Mouse (Mus musculus) neural tube, embryonic 13.5 days (tissue): ENCODE measurements around the gene Lime1. TPM values are rescaled to one million over a fixed set of nuclear protein-coding genes. Genes with fewer than 3 reads are reported as not detected.

ENCODE experiments used
- ATAC-seq: fragments of 200-750 bp; cut with Nextera tagmentation; 2 replicates; pipeline ENCODE4 v1.8.0; 2017; ENCODE audit warnings: low read depth, mild to moderate bottlenecking, moderate TSS enrichment, moderate library complexity
- H3K27ac ChIP-seq: fragments of 300-500 bp; sonication (generic); replicated peaks from 2 replicates; pipeline ENCODE4 v1.5.1; 2015; ENCODE audit warnings: moderate library complexity, mild to moderate bottlenecking, inconsistent platforms
- H3K27me3 ChIP-seq: fragments of 300-500 bp; sonication (generic); 2 replicates; pipeline ENCODE4 v1.6.1; 2015; ENCODE audit warnings: mild to moderate bottlenecking, inconsistent platforms
- H3K36me3 ChIP-seq: fragments of 300-500 bp; sonication (generic); 2 replicates; pipeline ENCODE4 v1.6.1; 2015; ENCODE audit warnings: mild to moderate bottlenecking, inconsistent platforms
- H3K4me1 ChIP-seq: fragments of 300-500 bp; sonication (generic); replicated peaks from 2 replicates; pipeline ENCODE4 v1.6.1; 2015; ENCODE audit warnings: inconsistent platforms
- H3K4me2 ChIP-seq: fragments of 300-500 bp; sonication (generic); 2 replicates; pipeline ENCODE4 v1.6.1; 2015; ENCODE audit warnings: inconsistent platforms, mild to moderate bottlenecking, moderate library complexity
- H3K4me3 ChIP-seq: fragments of 300-500 bp; sonication (generic); 2 replicates; pipeline ENCODE4 v1.5.1; 2015; ENCODE audit warnings: mild to moderate bottlenecking, inconsistent platforms
- H3K9ac ChIP-seq: fragments of 300-500 bp; sonication (generic); 2 replicates; pipeline ENCODE4 v1.6.1; 2015; ENCODE audit warnings: moderate library complexity, mild to moderate bottlenecking, inconsistent platforms
- H3K9me3 ChIP-seq: fragments of 300-500 bp; sonication (generic); 2 replicates; pipeline ENCODE4 v1.6.1; 2016; ENCODE audit warnings: inconsistent platforms
- WGBS: fragments of 180-500 bp; shearing (Covaris S2); methylation state at CpG from one replicate; pipeline ENCODE4 v1.1.7; 2015; 5-methylcytosine and 5-hydroxymethylcytosine counted together
- polyA plus RNA-seq: library from polyadenylated mRNA; unstranded; fragments of >200 nt; fragmentation: Nextera tagmentation; extraction: Ambion mirVana; gene quantifications from 2 replicates; pipeline ENCODE4 v1.2.1, GENCODE M21; 2015

Lime1 gene
- polyA plus RNA-seq, 1 experiment from 2014 or later, result 41.4 TPM

DNA sequence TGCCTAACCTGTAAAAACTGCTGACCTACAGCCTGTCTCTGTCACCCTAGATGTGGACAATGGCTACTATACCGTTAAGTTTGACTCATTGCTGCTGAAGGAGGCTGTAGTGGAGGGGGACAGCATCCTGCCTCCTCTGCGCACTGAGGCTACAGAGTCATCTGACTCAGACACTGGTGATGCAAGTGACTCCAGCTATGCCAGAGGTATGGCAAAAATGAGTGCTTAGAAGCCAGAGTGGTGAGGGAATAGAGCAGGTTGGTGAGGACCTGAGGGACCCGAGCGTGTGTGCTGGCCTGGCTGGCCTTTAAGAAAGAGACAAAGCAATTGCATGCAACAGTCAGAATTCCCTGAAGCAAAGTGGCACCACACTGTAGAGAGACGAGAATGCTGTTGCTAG lies 1.2 kb upstream of the Lime1 start:
- Histone ChIP-seq H3K9me3 (no peaks in the 10 kb centered on the region), H3K4me2 (no peak overlapping the region), H3K27me3 (no peaks in the 10 kb centered on the region), H3K36me3 (peaks cover 57% of the 10 kb centered on the region), H3K4me1 (no peaks in the 10 kb centered on the region), H3K4me3 (no peak overlapping the region), H3K27ac (no peak overlapping the region), H3K9ac (no peak overlapping the region)
- 92% methylated on average over 5 of the region's 5 CpGs for WGBS
- no peak for ATAC-seq

DNA sequence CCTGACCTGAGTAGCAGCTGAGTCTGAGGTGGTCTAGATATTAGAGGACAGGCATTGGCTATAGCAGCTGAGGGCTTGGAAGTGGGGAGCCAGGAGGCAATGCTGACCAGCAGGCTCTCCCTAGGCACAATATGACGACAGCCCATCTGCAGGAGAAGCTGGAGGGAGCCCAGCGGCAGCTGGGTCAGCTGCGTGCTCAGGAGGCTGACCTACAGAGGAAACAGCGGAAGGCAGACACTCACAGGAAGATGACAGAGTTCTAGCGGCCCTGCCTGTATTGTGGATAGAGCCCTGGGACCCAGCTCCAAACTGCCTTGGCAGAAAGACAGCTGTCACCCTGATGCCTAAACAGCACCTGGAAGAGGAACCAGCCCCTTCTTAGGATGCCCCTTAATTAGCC lies 373 bp downstream of the Lime1 start:
- ATAC-seq, result no peak
- Histone ChIP-seq H3K27me3 (no peaks in the 10 kb centered on the region), H3K36me3 (peaks cover 72% of the 10 kb centered on the region), H3K9me3 (no peaks in the 10 kb centered on the region), H3K4me2 (no peak overlapping the region), H3K27ac (no peak overlapping the region), H3K4me1 (no peaks in the 10 kb centered on the region), H3K9ac (no peak overlapping the region), H3K4me3 (no peak overlapping the region)
- 84% methylated on average over 5 of the region's 5 CpGs for whole genome bisulfite sequencing

DNA sequence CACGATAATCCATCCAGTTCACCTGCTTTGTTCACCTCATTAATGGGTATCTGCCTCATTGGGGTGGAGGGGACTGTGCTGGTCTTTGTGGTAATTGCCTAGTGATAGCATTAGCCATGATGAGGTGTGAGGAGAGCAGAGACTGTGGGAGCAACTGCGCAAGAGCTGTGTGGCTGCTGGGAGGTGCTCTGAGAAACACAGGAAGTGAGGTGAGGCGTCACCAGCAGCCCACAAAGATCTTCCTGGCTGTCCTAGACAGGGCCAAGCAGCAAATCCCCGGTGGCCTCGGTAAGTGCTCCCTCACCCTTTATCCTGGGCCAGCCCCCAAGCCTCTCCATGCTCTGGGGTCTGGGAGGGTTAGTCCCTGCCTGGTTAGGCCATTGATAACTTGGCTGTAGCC lies 1.2 kb downstream of the Lime1 start:
- no peaks in the 10 kb centered on the region for H3K4me1 ChIP-seq
- 88% methylated on average over 5 of the region's 5 CpGs for WGBS
- ATAC-seq, result no peak
- H3K36me3 ChIP-seq, result peaks cover 79% of the 10 kb centered on the region
- no peaks in the 10 kb centered on the region for H3K9me3 ChIP-seq
- no peak overlapping the region for H3K4me2 ChIP-seq
- no peaks in the 10 kb centered on the region for H3K27me3 ChIP-seq
- H3K27ac ChIP-seq, result no peak overlapping the region
- no peak overlapping the region for H3K9ac ChIP-seq
- no peak overlapping the region for H3K4me3 ChIP-seq

DNA sequence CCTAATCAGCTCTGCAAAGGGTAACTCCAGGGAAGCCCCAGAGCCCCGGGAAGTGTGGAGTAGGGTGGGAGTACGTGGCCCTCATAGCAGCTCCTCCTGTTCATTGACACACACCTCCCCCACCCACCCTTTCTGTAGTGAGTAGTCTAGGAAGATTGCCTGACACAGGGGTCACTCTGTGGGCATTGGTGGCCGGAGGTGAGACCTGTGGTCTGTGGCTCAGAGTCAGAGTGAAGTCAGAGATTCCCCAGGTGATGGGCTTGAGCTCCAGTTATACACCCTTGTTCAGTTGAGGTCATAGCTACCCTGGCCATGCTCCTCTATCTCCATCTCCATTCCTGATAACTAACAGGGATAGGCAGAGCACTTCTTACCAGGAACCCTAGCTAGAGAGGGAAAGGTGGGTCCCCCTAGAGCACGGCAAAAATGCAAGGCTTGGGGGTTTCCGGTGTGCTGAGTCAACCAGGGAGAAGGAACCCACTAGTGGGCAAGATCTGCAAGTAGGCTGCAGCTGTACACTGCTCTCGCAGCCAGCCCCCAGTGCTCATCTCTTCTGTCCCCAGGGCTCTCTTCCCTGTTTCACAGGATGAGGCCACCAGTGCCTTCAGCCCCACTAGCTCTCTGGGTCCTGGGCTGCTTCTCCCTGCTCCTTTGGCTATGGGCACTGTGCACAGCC lies 1.9 kb downstream of the Lime1 start:
- Histone ChIP-seq H3K36me3 (peaks cover 86% of the 10 kb centered on the region), H3K4me1 (no peaks in the 10 kb centered on the region), H3K4me2 (no peak overlapping the region), H3K9ac (no peak overlapping the region), H3K9me3 (no peaks in the 10 kb centered on the region), H3K27me3 (no peaks in the 10 kb centered on the region), H3K27ac (no peak overlapping the region), H3K4me3 (no peak overlapping the region)
- WGBS, result 91% methylated on average over 6 of the region's 6 CpGs
- ATAC-seq, result no peak

DNA sequence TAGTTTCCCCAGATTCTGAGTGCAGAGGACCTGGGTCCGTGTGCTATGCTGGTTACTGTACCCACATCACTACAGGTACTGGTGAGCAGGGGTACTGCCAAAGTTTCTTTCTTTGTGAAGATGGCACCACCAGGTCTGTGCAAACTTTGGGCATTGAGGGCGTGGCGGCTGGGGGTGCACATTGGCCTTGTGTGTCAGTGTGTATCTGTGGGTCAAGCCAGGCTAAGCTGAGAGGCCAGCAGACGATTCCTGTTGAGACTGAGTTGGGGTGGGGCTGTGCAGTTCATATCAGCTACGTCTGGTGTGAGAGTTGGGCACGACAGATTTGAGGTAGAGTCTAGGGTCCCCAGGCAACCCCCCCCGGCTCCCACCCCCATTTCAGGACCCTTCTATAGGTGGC lies 4.6 kb downstream of the Lime1 start:
- Histone ChIP-seq H3K4me1 (no peaks in the 10 kb centered on the region), H3K27me3 (no peaks in the 10 kb centered on the region), H3K4me3 (no peak overlapping the region), H3K9ac (no peak overlapping the region), H3K9me3 (no peaks in the 10 kb centered on the region), H3K27ac (no peak overlapping the region), H3K4me2 (no peak overlapping the region), H3K36me3 (peaks cover 77% of the 10 kb centered on the region)
- ATAC-seq, result no peak
- 91% methylated on average over 7 of the region's 7 CpGs for WGBS

DNA sequence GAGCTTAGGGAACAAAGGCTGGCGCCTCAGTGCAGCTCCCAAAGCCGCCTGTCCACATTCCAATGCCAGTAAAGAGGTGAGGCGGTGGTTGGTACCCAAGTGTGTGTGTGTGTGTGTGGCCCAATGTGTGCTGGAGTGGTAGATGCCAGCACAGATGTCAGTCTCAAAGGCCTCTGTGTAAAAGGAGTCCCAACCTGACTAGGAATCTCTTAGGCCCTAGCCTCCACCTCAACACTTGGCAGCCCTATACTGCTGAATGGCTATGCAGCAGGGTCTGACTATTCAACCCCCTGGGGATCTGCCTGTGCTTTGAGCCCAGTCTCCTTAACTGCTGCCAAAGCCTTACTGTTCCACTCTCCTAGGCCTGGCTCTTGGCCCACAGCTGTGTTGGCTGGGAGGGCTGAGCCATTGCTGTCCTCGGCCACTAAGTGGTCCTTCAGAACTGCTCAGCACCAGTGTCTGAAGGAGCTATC lies 5.1 kb downstream of the Lime1 start:
- ATAC-seq, result 0 out of 2 replicates have a peak, but pooled peaks have one; percentile 28
- no peak overlapping the region for H3K9ac ChIP-seq
- no peaks in the 10 kb centered on the region for H3K4me1 ChIP-seq

DNA sequence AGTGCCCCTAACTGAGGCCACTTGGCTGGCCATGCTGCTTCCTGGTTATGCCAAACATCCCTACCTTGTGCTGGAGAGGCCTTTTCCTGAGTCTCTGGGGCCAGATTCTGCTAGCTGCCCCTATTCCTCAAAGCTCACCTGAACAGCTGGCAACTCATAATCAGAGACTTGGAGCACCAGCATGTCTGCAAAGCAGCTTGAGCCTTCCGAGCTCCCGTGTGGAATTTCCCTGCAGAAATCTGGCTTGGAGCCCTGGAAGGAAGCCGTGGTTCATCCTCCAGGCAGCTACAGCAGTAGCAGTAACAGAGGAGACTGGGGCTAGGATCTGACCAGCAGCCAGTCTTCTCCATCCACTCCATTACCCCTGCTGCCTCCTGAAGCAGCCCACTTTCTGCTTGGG lies 6.0 kb downstream of the Lime1 start:
- H3K9ac ChIP-seq, result no peak overlapping the region
- no peaks in the 10 kb centered on the region for H3K9me3 ChIP-seq
- ATAC-seq, result no peak
- H3K4me2 ChIP-seq, result no peak overlapping the region
- H3K4me1 ChIP-seq, result no peaks in the 10 kb centered on the region
- H3K27me3 ChIP-seq, result no peaks in the 10 kb centered on the region
- no peak overlapping the region for H3K27ac ChIP-seq
- 72% methylated on average over 3 of the region's 3 CpGs for WGBS
- H3K36me3 ChIP-seq, result peaks cover 72% of the 10 kb centered on the region
- H3K4me3 ChIP-seq, result no peak overlapping the region

More for the DNA sequence above, 5.1 kb downstream of the Lime1 start:
- 90% methylated on average over 4 of the region's 4 CpGs for WGBS
- Histone ChIP-seq H3K36me3 (peaks cover 73% of the 10 kb centered on the region), H3K4me3 (no peak overlapping the region), H3K27me3 (no peaks in the 10 kb centered on the region), H3K4me2 (no peak overlapping the region), H3K27ac (no peak overlapping the region), H3K9me3 (no peaks in the 10 kb centered on the region)

DNA sequence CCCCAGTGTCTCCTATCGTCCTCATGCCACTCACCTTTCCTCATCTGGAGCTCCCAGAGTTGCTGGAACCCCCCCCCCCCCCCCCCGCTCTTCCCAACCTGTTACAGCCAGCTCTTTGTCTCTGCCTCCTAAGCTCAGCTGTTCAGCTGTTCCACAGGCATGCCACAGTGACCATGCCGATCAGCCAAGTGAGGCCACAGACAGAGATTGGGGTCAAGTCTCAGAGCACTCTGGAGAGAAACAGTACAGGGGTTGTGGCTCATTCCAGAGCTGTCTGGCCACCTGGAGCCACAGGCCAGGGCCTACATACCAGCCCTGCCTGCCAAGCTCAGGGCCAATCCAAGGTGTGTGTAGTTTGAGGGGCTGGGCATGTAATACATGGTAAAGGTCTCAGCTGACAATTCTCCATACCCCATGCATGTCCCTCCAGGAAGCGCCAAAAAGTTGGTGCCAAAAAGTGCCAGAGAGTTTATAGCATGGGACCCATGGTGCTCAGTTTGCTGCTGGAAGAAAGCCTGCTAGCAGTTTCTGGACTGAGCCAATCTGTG lies 6.9 kb downstream of the Lime1 start:
- Histone ChIP-seq H3K4me2 (no peak overlapping the region), H3K9ac (no peak overlapping the region), H3K4me3 (no peak overlapping the region), H3K27ac (no peak overlapping the region), H3K4me1 (no peaks in the 10 kb centered on the region), H3K27me3 (no peaks in the 10 kb centered on the region), H3K9me3 (no peaks in the 10 kb centered on the region), H3K36me3 (peaks cover 72% of the 10 kb centered on the region)
- no peak for ATAC-seq
- WGBS, result 86% methylated on average over 4 of the region's 4 CpGs

DNA sequence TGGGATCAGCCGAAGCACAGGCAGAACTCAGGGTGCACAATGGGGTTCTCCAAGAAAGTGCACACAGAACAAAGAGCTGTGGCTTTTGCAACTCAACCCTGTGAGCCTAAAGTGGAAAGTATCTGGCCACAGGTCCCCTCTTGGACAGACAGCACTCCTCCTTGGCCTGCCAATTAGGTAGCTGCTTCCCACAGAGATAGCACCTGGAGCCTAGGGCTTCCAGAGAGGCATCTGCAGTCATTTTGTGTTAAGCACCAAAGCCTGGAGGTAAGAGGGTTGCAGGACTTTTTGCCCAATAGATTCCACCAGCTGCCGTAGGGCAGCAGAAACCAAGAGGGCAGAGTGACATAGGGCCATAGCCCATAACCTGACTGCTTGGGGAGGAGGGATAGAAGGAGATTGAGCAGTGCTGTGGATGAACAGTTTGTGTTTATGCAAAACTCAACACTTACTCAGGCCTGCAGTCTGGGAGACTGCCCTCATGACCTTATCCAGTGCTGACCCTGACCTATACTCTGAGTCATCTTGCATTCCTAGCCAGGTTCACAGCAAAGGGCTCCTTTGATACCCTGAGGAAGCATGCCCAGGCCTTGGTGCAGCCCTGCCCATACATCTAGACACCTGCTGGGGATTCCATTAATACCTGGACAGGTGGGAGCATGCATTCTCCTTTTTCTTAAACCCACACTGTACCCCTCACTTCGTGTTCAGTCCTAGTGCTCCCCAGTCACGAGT lies 10.4 kb downstream of the Lime1 start:
- no peak overlapping the region for H3K27ac ChIP-seq
- H3K9me3 ChIP-seq, result no peaks in the 10 kb centered on the region
- H3K4me3 ChIP-seq, result no peak overlapping the region
- peaks cover 55% of the 10 kb centered on the region for H3K36me3 ChIP-seq
- WGBS, result 81% methylated on average over 4 of the region's 4 CpGs
- ATAC-seq, result no peak
- H3K4me1 ChIP-seq, result no peaks in the 10 kb centered on the region
- no peak overlapping the region for H3K4me2 ChIP-seq
- no peaks in the 10 kb centered on the region for H3K27me3 ChIP-seq
- no peak overlapping the region for H3K9ac ChIP-seq

DNA sequence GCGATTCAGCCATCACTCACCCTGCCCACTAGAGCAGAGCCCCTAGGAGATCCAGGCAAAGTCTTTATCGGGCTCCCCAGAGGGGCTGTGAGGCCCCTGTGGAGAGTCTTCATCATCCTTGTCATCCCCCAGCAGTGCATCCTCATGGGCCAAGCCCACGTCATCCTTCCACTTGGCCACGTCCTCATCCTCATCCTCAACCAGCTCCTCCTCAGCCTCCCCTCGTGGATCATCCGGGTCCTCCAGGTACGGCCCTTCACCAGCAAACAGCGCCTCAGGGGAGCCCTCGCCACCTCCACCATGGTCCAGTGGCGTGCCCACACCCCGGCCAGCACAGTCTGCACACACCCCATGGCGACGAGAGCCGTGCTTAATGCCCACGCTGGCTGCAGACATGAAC lies 11.1 kb downstream of the Lime1 start:
- Histone ChIP-seq H3K9ac (no peak overlapping the region), H3K9me3 (no peaks in the 10 kb centered on the region), H3K27ac (no peak overlapping the region), H3K4me1 (no peaks in the 10 kb centered on the region), H3K4me2 (no peak overlapping the region), H3K27me3 (no peaks in the 10 kb centered on the region), H3K36me3 (peaks cover 51% of the 10 kb centered on the region), H3K4me3 (no peak overlapping the region)
- 88% methylated on average over 15 of the region's 15 CpGs for WGBS
- 0 out of 2 replicates have a peak, but pooled peaks have one; percentile 20 for ATAC-seq

DNA sequence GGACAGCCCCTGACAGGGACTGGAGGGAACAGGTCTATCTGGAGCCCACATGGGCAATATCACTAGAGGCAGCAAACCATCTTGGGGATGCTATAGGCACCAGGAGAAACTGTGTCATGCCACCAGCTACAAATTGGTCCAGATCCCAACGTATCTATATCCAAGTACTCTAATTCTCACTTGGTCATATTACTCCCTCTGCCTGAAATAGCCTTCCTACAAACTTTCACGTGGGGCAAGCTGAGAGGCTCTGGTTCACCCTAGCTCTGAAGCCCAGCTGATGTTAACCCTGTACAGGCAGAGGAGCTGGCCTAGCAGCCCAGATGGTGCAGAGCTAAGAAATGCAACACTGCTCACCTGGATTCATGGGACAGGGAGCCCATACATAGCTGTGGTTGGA lies 11.7 kb downstream of the Lime1 start:
- no peak for ATAC-seq
- H3K4me3 ChIP-seq, result no peak overlapping the region
- peaks cover 46% of the 10 kb centered on the region for H3K36me3 ChIP-seq
- WGBS, result 77% methylated on average over 2 of the region's 2 CpGs
- no peaks in the 10 kb centered on the region for H3K27me3 ChIP-seq
- H3K9me3 ChIP-seq, result no peaks in the 10 kb centered on the region
- no peaks in the 10 kb centered on the region for H3K4me1 ChIP-seq
- H3K27ac ChIP-seq, result no peak overlapping the region
- no peak overlapping the region for H3K4me2 ChIP-seq
- no peak overlapping the region for H3K9ac ChIP-seq

DNA sequence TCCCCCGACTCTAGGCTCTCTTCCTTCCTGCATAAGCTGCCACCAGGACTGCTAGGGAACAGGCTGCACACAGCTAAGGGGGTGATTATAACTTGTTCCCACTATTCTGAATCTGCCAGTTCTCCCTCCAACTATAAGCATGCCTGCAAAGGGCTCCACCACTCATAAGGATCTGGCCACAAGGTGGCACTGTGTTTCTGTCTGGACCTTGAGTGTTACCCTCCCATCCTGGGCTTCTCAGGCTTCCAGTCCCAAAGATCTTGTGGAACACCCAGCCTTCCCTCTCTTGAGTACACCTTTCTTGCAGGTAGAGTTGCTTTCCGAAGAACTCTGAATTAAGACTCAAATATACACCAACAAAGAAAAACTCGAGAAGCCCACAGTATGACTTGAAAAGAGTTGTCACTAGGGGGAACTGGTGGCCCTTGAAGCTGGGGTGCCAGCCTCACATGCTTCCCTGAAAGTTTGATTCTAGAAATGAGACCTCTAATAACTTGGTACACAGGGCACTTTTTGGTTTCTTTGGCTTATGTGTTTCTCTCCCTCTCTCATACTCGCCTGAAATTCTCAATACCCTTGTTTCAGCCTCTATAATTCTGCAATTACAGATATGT lies 12.8 kb downstream of the Lime1 start:
- H3K9ac ChIP-seq, result no peak overlapping the region
- WGBS, result 29% methylated on average over 4 of the region's 4 CpGs

More for the DNA sequence above, 12.8 kb downstream of the Lime1 start:
- H3K36me3 ChIP-seq, result peaks cover 37% of the 10 kb centered on the region
- no peak overlapping the region for H3K4me3 ChIP-seq
- no peaks in the 10 kb centered on the region for H3K9me3 ChIP-seq
- no peak overlapping the region for H3K4me2 ChIP-seq
- no peaks in the 10 kb centered on the region for H3K27me3 ChIP-seq
- H3K4me1 ChIP-seq, result peaks cover 8% of the 10 kb centered on the region; the same call in 1 of the 2 replicates
- peak; percentile 78; the same call in 1 of the 2 replicates for ATAC-seq
- no peak overlapping the region for H3K27ac ChIP-seq
